Mouse (Mus musculus) urinary bladder, postnatal 36 days (tissue): ENCODE measurements around the gene Bbs9.

Experiments used
- DNase-seq, 2 experiments: peaks; one replicate each; pipeline ENCODE4 v3.0.0; 2022; ENCODE audit warnings: low spot score in 2 of 2, mixed read lengths in 1 of 2

Gene Bbs9

DNA sequence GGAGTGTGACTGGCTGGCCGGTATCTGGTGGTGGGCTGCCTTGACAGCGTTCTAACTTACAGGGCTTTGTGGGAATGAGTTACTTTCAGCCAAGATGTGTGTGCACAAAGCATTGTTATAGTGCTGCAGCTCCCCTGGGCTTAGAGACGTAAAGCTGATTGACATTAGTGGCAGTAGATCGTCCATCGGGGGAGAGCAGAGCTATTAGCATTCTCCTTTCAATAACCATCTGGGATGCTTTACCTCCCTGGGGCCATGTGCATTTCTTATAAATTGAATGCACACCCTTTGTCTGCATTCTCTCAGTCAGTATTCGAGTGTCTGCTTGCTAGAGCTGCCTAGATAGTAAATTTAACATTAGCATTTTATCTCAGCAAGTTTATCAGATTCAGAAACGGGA lies 214.7 kb downstream of the Bbs9 start:
- no peak for DNase-seq

DNA sequence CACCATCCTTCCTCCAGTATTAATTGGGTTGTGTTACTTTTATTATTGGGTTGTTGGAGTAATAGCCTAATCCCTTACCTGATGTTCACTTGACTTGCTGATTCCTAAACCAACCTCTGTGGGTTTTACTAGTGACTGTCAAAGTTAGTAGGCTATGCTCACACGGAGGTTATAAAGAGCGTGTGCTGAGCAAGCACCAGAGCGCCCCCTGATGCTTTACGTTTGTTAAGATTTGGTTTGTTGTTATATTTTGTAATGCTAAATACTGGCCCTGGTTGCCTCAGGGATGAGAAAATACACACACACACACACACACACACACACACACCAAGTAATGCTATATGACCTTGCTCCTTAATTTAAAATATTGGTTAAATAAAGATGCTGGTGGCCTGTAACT lies 219.9 kb downstream of the Bbs9 start:
- DNase-seq, result no peak

DNA sequence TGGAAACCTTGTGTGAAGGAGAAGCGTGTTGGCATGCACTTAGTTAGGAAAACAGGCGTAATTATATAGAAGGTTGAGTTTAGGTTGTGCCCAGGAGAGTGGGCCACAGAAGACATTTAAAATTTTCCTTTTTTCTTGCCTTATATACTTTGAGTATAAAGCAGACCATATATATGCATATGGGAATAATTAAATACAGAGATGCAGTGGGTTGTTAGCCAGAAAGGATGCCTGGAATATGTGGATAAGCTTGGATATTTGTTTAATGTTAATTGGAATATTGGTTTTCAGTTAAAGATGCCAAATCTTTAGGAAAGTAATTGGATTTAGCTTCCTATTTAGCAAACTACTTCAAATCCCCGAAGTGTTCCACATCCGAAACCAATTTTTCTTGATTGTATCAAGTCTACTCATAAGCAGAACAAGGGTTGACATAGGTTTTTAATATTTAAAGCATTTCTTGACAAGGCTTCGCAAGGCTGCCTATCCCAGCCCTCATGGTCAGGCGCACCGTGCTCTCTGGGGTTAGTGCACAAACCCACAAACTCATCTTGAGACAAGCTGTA lies 221.4 kb downstream of the Bbs9 start:
- DNase-seq, result no peak

DNA sequence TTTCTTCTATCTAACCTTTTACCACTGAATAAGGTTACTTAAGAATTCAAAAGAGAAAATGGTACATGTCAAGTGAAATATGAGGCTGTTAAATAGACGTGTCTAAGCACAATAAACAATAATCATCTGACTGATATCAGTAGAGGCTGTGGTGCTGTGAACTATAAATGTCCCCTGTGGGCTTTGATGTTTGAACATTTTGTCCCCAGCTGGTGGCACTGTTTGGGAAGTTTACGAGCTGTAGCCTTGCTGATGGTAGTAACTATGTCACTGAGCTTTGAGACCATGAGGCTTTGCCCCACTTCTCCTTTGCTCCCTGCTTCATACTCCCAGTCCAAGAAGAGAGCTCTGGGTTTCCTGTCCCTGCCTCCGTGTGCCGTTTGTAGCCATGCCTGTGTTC lies 222.3 kb downstream of the Bbs9 start:
- DNase-seq, result no peak

DNA sequence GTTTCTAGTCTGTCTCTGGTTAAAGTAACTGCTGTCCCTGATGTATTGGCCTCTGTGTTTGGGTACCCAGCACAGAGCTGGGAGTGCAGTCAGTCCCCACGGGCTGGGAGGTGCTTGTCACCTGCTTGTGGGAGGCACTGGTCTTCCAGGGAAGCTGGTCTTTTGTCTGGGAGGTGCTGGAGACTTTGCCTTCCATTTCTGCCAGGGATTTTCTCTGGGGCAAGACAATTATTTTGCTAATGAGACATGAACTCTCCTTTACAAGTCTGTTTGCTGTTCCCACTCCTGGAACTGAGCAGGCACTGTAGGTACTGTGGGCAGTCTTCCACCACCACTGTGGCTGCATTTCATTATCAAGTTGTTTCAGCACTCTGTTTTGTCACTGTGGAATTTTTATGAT lies 223.0 kb downstream of the Bbs9 start:
- no peak for DNase-seq

DNA sequence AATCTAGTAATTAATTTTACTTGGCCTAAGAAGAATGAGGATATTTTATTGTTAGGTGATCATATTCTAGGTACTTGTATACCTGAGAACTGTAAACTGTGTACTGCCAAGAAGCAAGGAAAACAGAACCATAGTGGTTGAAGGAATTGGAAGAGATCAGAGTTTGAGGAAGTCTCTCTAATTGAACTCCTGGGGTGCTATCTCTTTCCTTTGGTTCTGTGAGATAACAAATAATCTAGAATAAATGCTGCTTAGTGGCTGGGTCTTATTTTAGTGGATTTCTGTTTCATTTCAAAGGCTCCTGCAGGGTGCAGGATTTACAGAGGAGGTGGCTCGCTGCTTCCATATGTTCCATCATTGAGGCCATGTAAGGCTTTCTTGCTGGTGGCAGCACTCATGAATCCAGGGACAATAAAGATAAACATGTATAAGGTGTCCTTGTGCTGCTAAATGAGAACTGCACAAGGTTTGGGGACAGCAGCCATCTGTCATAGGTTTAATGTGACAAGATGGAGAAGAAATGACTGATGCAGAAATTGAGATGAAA lies 226.6 kb downstream of the Bbs9 start:
- no peak for DNase-seq

DNA sequence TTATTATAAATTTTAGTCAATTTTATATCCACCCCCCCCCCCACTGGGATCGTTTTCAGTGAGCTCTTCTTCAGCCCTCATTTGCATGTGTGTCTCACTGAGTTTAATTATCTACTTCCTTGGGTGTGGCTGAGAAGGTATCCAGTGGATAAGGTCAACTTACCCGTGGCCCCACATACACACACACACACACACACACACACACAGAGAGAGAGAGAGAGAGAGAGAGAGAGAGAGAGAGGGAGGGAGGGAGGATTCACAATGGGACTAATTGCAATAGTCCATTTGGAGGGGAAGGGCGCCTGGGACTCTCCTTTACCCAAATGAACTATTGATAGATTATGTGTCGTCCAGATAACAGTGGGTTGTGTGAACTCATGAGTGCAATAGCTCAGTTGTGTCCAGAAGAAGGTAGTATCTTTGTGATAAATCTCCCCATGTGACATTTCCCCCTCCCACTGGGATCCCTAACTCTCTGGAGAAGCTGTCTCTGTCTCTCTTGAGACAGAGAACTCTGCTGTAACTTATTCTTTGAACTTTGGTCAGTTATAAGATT lies 227.4 kb downstream of the Bbs9 start:
- DNase-seq, result no peak

DNA sequence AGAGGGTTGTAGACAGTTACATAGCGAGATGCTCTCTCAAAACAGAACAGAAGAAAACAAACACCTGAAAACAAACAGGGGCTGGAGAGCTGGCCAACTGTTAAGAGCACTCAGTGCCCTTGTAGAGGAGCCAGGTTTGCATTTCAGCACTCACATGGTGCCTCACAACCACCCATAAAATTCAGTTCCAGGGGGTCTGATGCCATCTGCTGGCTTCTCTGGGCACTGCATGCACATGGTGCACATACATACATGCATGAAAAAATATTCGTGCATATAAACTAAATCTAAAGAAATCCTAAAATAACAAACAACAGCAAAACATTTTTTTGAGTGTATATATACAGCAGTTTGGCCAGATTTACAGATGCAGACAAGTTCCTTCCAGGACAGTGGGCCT lies 228.0 kb downstream of the Bbs9 start:
- DNase-seq, result no peak

DNA sequence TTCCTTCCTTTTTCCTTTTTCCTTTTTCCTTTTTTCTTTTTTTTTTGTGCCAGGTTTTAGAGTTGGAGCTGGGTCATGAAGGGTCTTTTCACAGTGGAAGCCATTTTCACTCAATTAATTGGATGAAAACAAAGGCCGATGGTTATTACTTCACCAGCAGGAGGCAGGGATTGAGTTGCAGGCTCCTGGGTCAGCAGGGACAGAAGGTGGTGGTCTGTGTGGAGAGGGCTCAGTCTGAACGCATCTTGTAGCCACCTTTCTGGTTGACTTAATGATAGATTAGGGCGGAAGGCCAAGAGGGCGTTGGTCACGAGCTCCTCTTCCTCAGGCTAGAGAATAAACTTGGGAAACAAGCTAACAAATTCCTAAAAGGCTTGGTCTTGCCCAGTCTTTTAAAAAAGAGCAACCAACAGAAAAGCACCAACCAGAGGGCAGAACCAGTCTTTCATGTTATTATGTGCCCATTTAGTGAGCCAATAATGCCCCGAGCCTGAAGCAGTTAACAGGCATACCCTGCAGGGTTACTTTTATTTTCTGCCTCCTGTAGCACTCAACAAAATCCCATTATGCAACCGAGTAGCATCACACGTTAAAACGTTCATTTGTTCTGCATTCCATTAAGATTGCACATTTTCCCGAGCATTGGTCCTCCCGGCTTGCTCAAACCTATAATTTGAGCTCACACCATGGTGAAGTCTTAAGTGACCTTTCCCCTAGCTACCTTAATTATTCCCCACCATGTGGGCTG lies 231.8 kb downstream of the Bbs9 start:
- no peak for DNase-seq

DNA sequence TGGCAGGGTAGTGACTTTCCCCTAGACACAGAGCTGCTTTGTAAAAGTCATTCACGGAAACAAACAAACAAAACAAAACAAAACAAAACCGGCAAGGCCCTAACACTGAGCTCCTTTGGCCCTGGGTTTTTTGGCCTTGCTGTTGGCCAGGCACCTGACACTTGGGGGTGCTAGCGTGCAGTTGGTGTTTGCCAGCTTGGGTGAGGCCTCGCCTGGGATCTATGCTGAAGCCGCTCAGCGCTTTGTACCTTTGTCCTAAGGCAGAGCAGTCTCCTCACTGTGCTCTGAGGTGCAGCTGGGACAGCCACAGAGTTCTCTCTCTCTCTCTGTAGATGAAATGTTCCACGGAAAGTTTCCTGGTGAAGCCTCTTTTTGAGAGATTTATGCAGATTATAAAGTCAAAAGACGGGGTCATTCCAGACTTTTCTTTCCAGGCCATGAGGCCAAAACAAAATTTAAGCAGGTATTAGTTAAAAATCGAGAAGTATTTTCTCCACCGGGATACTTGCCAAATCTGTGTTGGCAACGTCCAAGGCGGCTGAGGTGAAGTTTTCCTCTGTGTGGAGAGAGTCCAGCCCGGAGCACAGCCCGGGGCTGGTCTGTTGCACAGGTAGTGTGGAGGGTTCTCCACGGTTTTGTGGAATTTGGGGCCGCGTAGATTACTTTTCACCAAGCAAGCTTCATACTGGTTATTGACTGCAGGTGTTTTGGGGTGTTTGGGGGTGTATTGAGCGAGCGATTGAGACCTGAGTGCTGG lies 233.6 kb downstream of the Bbs9 start:
- peak; percentile 33 to 65 for DNase-seq

DNA sequence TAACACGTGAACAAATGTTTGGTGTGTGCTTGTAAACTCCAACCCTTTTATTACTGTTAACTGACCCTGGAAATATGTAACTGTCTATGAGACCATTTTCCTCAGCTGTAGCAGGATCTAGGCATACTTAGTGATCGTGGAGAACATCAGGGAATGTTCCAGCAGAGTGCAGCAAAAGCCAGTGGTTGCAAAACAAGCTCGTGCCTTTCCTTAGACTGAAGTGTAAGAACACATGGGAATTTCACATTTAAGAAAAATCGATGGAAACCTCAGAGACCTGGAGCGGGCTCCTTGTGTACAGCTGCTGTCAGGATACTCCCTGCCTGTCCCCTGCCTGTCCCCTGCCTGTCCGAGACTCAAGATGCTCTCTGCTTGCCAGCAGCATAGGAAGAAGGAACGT lies 234.5 kb downstream of the Bbs9 start:
- no peak for DNase-seq

DNA sequence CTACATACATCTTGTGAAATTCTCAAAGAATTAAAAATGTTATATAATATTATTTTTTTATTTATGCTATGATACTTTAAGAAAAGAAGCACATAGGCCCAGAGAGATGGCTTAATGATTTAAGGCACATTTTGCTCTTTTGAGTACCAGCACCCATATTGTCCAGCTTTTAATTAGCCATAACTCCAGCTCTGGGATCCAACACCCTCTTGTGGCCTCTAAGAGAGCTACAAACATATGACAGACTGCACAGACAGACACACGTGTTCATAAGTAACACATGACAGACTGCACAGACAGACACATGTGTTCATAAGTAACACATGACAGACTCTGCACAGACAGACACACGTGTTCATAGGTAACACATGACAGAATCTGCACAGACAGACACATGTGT lies 235.8 kb downstream of the Bbs9 start:
- no peak for DNase-seq

DNA sequence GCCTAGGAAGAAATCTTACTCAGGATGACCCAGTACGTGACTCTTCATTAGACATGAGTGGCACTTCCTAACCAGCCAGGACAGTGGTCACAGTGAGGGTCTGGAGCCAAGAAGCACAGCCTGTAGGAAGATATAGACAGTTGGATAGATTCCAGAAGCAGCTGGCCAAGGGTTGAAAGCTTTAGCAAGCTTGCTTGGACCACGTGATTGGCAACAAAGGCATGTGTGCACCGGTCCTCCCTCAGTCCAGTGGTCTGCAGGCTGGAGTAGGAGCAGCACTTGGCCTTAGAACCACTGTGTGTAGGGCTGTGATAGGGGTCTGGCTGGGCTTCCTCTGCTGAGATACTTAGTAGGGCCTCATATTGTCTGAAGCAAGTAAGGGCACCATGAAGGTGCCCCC lies 237.2 kb downstream of the Bbs9 start:
- DNase-seq, result no peak

DNA sequence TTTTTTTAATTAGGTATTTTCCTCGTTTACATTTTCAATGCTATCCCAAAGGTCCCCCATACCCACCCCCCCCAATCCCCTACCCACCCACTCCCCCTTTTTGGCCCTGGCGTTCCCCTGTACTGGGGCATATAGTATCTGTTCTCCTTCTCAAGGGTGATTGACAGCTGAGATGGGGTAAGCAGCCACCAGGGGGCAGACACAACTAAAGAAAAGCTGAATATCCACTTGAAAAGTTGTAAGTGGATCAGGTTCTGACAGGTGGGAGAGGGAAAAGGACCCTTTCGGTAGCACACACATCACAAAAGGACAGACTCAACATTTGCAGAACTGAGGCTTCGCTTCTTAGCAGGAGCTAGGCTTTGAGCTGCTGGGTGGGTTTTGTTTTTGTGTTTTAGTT lies 237.8 kb downstream of the Bbs9 start:
- peak; percentile 46 to 54 for DNase-seq

DNA sequence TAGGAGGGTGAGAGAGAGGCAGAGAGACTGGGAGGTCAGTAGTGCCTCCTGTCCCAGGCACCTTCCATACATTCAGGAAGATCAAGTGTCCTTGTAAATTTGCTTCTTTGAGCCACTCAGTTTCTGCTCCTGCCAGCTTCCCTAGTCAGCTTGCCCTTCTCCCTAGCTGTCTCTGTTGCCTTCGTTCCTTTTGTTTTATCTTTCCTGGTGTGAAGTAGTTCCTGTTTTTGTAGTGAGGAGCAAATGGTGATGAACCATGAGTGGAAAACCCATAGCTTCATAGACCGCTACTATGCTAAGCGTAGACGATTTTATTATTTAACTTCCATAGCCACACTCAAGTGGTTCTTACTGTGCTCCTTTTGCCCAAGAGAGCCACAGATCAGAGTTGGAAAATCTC lies 242.1 kb downstream of the Bbs9 start:
- no peak for DNase-seq

DNA sequence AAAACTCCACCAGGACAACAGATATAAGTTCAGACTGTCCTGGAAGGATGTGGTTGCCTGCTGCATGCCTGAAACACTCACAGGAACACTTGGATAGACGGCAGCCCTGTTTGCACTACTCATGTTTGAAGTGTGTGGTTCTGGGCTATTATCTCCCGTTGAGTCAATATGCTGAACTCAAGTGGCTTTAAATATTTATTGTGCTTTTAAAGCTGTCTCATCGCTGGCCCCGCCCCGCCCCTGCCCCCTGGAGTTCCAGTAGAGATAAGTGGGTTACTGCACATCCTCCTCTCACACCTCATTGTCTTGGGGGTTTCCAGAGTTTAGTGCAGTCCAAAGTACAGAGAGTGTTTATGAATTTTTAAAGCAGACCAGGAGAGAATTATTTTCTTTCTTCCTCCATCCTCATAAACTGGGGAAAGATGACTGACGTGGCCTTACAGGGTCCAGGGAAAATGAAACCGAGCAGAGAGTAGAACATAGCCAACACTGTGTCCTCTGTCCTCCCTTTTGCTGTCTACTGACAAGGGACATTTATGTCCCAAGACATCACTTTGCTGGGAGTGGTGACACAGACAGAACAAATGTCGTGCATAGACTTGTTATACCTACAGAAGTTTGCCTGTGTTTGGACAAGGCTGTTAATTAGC lies 242.8 kb downstream of the Bbs9 start:
- DNase-seq, result no peak

DNA sequence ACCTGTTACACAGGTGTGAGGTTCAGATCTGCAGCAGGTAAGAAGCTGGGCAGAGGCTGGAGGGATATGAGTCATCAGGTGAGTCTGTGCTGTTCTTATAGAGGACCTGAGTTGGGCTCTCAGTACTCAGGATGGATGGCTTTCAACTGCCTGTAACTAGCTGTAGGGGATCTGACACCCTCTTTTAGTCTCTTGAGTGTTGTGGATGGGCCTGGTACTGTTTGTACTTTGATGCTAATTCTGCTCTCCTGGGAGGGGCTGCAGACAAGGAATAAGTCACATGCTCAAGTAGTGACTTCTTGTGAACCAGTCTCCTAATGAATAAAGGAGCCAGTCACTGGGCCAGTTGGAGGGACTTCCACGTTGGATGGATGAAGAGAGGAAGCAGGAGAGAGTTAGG lies 257.1 kb downstream of the Bbs9 start:
- no peak for DNase-seq

DNA sequence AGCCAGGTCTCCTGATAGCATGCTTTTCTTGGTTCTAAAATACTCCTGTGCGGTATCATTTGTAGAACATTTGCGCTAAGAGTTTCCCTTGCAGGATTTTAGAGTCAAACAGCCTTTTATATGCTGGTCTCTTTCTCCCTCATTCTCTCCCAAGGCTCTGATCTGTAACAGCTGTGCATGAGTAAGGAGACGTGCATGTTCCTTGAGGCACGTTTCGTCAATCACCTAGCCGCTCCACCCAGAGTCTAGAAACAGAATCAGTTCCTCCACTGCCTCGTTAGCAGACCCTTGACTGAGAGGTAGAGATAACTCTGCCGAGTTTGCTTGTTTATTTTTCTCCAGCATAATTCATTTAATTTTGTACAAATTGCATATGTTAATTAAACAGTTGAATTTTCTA lies 259.4 kb downstream of the Bbs9 start:
- no peak for DNase-seq

DNA sequence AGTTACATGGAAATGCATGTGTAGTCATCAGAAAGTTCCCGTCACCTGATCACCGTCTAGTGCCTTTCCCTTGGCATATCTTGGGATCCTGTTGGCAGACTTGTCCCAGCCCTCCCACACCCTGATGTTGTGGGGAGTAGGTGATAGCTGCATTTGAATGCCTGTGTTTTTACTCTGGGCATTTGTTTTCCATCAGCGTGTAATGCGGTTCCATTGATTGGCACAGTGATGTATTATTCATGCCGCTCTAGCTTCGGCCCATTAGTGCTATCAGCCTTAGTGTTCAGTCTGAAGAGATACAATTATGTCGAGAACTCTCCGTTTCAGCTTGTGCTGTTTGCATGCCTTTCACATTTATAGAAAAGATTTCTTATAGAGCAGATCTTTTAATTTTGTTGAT lies 259.9 kb downstream of the Bbs9 start:
- DNase-seq, result no peak

DNA sequence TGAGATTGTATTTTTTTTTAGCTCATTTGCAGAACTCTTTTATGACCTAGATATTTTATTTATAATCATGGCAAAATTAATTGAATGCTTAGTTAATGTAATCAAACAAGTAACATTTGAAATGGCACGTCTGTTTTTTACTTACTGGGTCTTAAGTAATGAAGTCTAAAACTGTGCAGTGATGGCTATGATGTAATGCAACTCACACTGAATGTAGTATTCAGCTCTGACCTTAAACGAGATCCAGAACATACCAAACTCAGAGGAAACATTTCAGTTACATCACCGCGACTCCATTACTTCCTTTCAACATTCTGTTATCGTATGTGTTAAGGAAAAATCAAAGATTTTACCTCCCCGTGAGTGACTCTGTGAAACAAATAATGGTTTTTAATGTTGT lies 262.4 kb downstream of the Bbs9 start:
- no peak for DNase-seq

DNA sequence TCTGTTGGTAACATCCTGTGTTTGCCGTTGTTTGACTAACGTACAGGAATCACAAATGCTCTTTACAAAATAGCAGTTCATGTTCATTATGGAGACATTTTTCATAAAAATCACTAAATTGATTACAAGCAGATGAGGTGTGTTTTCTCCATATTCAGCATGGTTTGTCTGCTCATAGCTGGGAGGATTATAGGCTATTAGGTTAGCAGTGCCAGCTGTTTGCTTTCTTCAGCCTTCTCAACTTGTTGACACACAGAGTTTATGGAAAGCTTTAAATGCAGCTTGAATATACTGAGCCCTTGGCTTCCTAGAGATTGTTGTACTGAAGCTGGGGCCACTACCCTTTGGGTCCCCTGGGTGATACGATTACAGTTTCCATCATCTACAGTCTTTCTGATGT lies 263.3 kb downstream of the Bbs9 start:
- DNase-seq, result no peak

DNA sequence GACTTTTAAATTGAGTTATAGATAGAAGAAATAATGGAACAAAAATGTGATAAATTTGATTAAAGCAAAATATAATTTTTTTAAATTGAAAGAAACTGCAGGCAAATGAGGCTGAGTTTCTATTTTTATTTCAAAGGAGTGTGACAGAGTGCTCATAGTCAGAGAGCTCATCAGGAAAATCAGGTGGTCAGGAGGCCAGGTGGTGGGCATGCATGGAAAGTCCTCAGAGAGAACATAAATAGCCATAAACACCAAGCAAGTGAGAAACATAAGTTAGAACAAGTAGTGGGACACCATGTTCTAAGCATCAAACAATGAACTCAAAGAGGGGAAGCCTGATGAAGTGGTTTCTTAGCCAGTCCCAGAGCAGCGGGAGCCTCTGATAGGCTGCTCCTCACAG lies 266.5 kb downstream of the Bbs9 start:
- no peak for DNase-seq
